Mouse (Mus musculus): ENCODE measurements around the gene Kif1b.

Gene Kif1b

DNA sequence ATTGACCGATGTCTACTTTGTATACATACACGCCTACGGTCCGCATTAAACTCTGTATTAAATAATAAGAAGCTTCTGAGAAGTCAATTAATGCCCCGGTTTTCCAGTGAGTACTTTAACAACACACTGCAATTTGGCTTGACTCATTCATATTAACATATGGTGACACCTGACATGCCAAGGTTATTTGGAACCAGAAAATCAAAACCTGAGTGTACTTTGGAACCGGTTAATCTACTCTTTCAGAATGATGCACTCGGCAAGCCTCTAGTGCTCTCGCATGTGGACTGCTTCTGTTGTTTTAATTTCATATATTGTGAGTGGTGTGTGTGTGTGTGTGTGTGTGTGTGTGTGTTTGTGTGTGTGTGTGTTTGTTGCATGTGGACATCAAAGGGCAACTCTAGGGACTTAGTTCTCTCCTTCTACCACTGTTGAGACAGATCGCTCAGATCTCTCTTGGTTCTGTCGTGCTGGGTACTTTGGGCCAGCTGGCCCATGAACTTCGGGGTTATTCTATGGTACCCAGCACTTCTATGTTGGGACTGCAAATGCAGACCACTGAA, 6.9 kb upstream of the Kif1b start:
- DNase-seq (ENCODE audit: low spot score), result no peak

DNA sequence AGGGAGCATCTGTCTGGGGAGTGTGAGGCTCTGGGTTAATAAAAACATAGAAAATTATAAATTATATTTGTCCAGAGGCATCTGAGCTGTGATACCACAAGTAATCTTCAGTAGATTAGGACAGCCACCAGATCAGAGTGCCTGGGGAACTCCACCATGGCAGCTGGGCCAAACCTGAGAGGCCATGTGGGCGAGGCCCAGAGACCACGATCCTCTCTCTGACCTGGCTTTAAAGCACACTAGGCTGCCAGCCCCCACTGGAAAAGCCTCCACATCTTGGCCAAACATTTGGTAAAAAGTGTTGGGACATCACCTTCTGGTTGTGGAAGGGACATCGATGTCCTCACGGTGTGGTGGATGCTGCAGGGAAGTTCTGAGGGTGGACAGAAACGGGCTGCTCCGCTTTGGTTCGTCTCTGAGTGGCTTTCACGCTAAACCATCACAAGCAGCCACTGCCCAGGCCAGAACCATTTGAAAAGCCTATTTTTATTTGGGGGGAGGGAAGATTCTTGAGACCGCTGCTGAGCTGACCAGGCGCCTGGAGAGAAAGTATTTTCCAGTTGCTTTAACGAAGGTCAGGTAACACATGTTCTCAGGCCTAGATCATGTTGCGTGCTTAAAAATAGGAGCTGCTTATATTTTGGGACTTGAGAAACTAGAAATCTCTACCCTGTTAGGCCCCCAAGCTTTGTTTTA, 6.2 kb upstream of the Kif1b start:
- DNase-seq (ENCODE audit: low spot score), result no peak

DNA sequence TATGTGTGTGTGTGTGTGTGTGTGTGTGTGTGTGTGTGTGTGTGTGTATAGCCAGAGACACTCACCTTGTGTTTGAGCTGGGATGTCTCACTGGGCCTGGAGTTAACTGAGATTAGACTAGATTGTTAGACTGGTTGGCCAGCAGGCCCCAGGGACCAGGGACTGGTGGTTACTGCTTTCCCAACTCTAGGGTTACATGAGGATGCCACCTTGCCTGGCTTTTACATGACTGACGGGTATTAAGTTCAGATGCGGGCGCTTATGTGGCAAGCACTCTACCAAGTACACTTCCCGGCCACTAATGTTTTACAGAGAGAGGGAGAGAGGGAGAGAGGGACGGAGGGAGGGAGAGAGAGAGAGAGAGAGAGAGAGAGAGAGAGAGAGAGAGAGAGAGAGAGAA, 4.5 kb upstream of the Kif1b start:
- DNase-seq (ENCODE audit: low spot score), result no peak

DNA sequence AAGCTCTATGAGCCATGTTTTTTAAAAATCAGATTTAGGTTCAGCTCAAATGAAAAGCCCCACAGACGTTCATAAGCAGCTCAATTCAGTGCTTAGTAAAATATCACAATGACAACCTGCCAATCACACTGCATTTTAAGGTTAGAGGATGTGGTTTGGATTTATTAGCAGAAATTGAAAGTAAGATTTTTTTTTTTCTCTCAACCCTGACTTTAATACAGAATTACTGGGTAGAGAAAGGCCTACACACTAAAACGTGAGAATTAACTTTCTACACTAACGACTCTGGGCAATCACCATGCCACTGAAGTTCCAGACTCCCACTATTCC, 963 bp upstream of the Kif1b start:
- no peak for DNase-seq (ENCODE audit: low spot score)

DNA sequence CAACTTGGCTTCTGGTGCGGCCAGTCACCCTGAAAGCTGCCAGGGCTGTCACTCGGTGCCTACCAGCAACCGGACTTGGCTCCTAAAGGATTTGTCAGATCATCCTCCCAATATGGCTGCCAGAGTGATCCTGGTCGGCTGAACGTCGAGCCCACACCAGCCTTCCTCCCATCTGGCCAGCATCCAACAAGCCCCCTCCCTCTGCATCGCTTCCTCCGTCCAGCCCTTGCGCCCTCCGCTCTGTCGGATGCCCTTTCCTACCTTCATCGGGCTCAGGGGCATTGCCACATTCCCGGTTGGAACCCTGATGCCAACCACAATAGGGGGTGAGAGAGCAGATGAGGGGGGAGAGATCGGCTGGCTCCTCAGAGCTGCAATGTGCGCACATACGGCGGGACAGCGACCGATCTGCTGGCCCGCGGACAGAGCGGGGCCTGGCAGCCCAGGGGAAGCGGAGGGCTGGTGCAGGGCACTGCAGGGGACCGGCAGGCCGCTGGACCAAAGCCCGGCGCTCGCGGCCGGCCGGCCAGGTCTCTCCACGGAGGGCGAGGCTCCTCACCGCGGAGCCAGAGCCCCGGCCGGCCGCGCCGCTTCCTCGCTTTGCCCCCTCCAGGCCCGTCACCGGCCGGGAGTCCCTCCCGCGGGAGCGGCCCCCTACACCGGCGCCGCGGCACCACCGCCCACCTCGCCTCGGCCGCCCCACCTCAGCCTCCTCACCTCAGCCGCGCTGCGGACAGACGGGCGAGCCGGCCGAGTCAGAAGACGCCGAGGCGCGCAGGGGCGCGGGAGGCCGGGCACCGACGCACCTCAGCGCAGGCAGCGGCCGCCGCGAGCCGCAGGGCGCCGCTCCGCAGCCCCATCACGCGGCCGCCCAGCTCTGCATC, 539 bp downstream of the Kif1b start:
- peak; percentile 53 for DNase-seq (ENCODE audit: low spot score)

DNA sequence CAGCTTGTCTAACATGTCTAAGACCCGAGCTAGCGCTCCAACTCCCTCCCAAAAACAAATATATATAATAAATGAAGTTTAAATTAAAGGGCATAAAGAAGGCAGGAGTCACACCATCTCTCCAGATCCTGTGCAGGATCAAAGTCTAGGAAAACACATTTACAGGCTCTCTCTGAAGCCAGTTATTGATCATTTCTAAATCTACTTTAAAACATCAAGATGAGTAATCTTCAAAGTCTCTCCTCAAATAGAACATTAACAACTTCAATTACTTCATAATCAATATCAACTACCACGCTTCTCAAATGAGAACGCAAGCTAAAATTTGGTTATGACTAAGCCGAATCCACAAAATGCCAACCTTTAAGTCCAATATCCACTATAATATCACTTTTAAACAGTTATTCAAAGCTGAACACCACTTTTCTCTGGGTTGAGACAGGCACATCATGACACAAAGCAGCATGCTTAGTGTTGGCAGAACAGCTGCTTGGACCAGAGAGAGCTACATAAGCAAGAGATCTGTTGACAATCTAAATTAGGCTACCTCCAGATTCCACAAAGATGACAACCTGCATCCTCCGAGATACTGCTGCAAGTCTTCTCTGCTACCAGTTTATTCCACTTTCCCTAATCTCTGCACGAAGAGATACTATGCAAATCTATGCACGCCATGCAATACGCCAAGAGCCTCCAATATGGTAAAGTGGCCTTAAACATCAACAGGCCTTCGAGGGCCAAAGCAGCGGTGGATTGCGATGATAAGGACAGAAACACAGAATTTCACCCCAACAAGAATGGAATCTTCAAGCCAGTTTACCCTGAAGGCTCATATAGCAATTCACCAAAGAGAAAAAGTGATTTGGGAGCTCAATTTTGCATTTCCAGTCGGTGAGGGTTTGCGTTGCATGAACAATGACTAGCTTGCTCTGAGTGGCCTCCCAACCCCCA, 1.5 kb downstream of the Kif1b start:
- DNase-seq (ENCODE audit: low spot score), result no peak

DNA sequence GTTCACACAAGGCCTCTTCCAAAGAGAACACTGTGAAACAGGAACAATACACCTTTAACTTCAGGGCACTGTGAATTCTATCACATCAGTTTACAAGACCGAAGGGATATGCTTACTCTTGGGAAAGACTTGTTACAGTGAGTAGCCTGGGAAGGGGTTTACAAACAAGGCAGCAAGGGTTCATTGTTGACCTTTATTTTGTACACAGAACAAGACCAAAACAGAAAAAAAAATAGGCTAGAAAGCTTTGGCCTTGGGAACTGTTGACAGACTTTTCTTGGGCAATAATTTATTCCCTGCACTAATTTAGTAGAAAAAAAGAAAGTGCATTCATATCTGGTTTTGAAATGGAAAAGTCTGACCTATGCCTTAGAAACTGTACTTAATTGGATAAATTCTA, 3.0 kb downstream of the Kif1b start:
- DNase-seq (ENCODE audit: low spot score), result no peak

DNA sequence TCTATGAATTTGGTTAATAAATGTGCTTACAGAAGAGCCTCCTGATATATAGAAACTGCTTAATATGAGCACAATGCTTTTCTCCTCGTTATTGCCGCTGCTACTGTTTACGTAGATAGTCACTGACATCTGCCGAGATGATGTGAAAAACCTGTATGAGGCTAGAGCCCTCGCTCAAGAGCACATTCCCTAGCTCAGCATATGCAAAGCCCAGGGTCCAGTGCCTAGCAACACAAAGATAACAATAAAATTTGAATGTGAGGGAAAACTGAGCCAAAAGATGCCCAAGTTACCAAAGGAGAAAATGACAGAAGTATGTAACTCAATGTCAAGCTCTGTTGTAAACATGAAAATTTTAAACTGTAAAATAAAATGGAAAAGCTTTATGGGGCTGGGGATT, 4.0 kb downstream of the Kif1b start:
- DNase-seq (ENCODE audit: low spot score), result no peak

DNA sequence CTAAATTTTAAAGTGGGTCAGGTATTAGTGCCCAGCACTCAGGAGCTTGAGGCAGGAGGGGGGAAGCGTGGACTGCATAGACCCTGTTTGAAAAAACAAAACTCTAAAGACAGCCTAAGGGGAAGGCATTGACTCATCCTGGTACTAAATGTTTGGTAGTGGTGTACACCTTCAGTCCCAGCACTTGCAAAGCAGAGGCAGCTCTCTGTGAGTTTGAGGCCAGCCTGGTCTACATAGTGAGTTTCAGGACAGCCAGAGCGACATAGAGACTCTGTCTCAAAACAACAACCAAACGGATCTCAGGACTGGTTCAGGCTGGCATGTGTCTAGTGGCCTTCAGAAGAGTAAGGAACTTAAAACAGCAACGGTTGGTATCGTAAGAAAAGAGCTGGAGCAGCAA, 4.7 kb downstream of the Kif1b start:
- no peak for DNase-seq (ENCODE audit: low spot score)

DNA sequence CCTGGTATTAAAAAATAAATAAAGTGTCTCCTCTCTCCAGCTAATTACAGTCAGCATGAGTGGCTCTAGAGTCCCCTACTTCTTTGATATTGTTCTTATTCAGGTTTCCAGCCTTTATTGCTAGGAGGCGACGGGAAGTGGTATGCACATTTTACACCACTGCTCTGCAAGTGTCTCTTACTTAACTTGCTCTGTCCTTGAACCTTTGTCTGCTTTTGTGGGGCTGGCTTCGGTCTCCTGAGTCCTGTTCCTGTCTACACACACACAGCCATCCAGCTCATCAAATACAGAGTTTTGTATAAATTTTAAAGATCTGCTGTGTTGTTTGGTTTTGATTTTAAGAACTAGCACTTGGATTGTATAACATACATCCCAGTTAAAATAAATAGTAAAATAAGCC, 5.4 kb downstream of the Kif1b start:
- DNase-seq (ENCODE audit: low spot score), result no peak

DNA sequence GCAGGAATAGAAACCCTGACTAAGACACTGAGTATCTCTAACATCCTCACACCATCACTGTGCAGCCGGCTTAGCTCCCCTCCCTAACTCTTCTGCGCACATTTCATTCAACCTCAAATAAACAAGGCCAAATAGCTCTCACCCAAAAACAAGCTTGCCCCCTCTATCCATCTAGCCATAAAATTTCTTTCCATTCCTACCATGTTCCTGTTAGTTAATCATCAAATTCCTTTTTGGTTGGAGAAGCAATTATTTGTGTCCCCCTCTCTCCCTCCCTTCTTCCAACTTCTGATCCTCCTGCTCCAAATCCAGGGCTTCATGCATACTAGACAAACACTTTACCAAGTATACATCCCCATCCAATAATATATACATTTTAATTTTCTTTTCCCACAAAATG, 11.0 kb downstream of the Kif1b start:
- no peak for DNase-seq (ENCODE audit: low spot score)

DNA sequence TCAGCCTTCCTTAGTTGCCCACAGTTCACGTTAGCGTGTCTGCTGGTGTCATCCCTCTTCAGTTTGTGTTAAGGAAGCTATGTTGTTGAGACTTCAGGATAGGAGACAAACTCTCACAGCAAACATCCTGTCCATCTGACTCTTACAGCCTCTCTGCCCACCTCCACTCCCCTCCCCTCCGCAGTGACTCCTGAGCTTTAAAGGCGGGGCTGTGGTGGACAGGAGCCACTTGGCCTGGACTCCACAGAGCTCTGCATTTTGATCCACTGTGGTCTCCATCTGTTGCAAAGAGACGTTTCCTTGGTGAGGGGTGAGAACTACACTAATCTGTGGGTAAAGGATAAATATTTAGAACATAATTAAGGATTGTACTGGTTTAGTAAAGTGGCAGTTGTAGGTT, 14.5 kb downstream of the Kif1b start:
- no peak for DNase-seq (ENCODE audit: low spot score)

DNA sequence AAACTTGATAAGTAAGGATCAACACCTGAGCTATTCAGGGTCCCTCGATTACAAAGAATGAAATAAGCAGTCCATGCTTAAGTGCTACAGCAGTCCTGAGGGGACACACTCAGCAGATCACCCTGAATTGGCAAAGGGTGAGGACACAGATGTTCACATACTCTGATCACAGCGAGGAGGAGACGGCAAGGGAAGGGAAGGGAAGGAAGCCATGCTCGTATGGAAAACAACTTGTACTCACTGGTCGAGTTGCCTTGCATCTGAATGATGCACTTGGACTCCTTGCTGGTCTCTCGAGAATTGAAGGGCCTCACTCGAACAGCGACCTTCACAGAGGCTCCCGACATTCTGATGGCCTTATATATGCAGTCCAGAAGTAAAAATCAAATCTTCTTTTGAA, 16.4 kb downstream of the Kif1b start:
- no peak for DNase-seq (ENCODE audit: low spot score)

DNA sequence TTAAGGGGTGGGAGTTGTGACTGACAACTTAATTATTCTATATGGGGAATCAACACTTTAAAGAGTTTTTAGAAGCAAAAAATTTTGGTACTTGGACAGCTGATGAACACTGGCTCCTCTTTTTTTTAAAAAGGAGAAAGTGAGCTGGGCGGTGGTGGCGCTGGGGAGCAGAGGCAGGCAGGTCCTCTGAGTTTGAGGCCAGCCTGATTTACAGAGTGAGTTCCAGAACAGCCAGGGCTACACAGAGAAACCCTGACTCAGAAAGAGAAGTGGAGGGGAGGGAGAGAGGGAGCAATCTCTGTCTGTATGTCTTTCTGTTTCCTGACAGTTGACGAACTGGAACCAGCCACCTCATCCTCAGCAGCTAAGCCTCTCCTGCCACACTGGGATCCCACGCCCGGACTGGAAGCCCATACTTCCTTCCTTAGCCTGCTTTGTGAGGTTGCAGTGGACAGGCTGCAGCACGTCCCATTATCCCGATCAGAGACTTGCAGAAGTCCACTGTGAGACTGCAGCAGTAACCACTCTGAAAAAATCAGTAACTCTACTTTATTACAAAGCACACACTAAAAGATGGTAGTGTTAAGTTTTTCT, 17.2 kb downstream of the Kif1b start:
- DNase-seq (ENCODE audit: low spot score), result no peak

DNA sequence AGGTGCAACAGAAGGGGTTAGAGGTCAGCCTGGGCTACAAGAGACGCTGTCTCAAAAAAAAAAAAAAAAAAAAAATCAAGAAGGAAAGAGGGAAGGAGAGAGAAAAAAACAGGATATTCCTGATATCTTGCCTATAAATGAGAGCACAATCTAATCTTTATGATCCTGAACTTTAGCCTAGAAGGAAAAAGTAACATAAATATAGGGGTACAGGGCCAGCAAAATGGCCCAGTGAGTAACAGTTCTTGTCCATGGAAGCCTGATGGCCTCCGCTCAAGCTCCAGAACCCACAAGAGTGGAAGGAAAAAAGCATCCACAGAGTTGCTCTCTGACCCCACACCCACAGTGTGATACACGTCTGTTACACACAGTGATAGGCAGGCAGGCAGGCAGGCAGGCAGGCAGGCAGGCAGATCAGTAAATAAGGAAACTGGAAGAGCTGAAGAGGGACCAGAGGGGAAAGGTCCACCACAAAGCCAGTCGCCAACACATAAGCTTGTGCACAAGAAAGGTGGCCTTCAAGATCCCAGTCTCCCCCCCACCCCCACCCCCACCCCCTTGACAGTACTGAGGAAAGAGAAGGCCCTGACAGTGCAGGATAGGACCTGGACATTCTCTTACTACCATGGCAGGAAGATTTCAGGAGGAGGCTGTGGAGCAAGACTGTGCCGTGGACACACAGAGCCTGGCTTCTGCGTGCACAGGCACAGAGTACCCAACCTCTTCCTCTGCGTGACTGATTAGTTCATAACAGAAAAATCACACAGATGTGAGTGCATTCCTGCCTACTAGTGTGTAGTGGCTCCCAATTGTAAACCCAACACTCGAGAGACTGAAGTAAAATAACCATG, 21.0 kb downstream of the Kif1b start:
- DNase-seq (ENCODE audit: low spot score), result no peak

DNA sequence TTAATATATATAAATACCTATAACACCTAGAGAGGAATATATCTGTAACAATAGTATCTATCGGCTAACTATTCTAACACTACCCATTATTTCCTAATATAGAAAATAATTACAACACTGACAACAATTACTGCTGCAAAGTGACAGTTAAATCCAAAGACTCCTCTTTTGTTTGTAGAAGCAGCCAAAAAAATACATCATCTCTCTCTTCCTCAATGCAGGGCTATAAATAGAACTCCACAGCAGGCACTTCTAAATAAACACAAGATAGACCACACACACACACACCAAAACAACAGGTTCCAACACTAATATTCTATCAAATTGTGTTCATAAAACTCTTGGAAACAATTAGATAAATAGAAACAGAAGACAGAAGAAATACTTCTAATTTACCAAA, 21.8 kb downstream of the Kif1b start:
- DNase-seq (ENCODE audit: low spot score), result no peak

DNA sequence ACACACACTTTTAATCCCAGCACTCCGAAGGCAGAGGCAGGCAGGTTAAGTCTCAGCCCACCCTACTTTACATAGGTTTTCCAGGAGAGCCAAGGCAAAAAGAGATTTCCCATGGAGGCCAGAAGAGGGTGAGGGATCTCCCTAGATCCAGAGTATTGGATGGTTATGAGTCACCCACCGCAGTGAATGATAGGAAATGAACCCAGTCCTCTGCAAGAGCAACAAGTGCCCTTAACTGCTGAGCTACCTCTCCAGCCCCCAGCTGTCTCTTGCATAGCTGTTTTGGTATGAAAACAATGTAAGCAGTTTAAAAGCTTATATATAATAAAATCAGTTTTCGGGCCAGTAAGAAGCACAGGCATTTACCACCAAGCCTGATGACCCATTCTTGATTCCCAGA, 24.5 kb downstream of the Kif1b start:
- no peak for DNase-seq (ENCODE audit: low spot score)

DNA sequence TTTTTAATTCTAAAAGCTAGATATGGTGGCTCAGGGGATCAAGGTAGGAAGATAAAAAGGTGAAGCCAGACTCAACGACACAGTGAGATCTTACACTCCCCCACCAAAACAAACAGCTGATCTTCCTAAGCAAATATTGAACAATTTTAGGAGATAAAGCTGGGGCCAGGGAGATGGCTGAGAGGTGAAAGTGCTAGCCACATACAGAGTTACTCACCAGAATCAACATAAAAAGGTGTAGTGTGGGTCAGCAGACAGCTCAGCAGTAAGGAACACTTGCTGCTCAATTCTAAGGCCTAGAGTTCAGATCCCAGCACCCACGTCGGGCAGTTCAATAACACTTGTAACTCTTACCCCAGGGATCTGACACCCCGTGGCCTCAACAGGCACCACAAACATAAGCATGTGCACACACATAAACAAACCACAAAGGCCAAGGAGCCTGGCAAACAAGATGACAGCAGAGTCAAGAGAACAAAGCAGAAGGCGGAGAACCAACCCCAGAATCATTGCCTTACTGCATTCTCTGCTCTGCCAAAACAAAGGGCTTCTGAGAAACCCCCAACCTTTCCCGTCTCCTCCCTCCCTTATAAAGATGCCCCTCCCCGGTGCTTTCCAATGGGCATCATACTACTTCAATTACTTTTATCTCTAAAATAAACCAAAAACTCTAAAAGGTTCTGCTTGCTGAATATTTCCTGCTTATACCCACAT, 25.3 kb downstream of the Kif1b start:
- DNase-seq (ENCODE audit: low spot score), result no peak

DNA sequence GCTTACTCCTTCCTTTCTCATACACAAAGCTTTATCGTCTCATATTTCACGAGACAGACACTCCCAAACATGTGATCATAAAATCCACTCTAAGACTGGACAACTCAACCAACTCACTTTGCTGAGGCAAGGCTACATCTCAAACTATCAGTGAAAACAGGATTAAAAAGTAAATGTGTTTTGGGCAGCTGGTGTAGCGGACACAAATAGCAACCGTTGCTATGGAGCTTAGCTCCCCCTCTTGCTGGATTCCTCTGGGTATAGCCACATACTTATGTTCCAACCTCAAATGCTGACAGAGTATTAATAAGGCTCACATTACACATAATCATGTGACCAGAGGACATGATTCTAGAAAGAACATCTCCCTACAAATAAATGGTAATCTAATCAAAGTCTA, 29.9 kb downstream of the Kif1b start:
- no peak for DNase-seq (ENCODE audit: low spot score)

DNA sequence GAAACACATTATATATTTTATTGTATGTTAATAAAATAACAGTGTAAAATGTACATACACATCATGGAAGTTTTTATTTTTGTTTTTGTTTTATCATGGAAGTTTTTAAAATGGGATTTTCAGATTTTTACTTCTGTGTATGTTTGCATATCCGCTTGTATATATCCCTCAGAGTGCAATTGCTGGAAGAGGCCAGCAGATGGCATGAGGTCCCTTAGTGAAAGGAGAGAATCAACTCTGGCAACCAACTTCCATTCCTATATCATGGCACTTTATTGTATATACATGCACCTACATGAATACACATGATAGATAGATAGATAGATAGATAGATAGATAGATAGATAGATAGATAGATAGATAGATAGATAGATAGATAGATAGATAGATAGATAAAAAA, 34.4 kb downstream of the Kif1b start:
- no peak for DNase-seq (ENCODE audit: low spot score)
